9 mouse cellular contexts compared by ENCODE assay signal in the genomic region with DNA sequence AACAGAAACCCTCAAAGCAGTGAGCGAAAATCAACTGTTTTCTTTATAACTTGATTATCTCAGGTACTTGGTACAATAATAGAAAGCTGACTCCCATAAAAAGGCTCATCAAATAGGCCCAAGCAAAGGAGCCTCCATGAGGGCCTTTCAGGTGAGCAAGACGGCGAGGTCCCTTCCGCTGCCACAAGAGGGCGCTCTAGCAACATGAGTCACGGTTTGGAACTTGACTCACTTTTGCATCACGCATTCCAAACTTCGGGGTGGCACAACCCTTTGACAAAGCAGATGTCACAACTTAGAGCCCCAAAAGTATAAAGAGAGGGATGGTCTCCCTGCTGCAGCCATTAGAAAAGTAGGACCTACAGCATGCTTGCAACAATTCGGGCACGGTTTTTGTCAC. TPM values are rescaled to one million over a fixed set of nuclear protein-coding genes. Genes with fewer than 3 reads are reported as not detected.
DNase-seq lines count a peak whose midpoint lies in the region; ATAC-seq and TF ChIP-seq lines count a peak whose summit lies in the region.
"Had no signal": no experiment of that assay in that cellular context is flagged by ENCODE, and none has a peak within 500 bp of the region (broad histone marks: within the 10 kb centered on the region; RNA-seq: fewer than 3 reads in every experiment).

No protein-coding gene starts in this region.

- H3K27ac ChIP-seq in midbrain, embryonic 14.5 days (replicated peaks; ENCODE audit: low read depth, low read length), result no peak overlapping the region
- H3K27ac ChIP-seq in midbrain, embryonic 13.5 days, result no peak overlapping the region
- H3K27ac ChIP-seq in kidney, adult 2 months (ENCODE audit: insufficient read depth, low read depth, low read length), result no peak overlapping the region
- no peak overlapping the region for H3K27ac ChIP-seq in limb, embryonic 12.5 days
- H3K27ac ChIP-seq in neural tube, embryonic 14.5 days (ENCODE audit: low read depth, low read length), result no peak overlapping the region
- H3K27ac ChIP-seq: hindbrain, embryonic 15.5 days had no signal

- WGBS in midbrain, embryonic 14.5 days, result 17% methylated on average over 10 of the region's 10 CpGs
- WGBS in midbrain, embryonic 13.5 days, result 21% methylated on average over 10 of the region's 10 CpGs
- WGBS in kidney, adult 2 months, result 16% methylated on average over 10 of the region's 10 CpGs
- 19% methylated on average over 10 of the region's 10 CpGs for WGBS in limb, embryonic 12.5 days
- WGBS in neural tube, embryonic 14.5 days, result 21% methylated on average over 10 of the region's 10 CpGs

- no peaks in the 10 kb centered on the region for H3K9me3 ChIP-seq in midbrain, embryonic 14.5 days (ENCODE audit: control insufficient read depth, low read length)
- no peaks in the 10 kb centered on the region for H3K9me3 ChIP-seq in midbrain, embryonic 13.5 days
- H3K9me3 ChIP-seq in limb, embryonic 12.5 days, result no peaks in the 10 kb centered on the region
- H3K9me3 ChIP-seq in neural tube, embryonic 14.5 days (ENCODE audit: control insufficient read depth, low read length), result no peaks in the 10 kb centered on the region
- H3K9me3 ChIP-seq: hindbrain, embryonic 15.5 days had no signal

- no peak overlapping the region for H3K4me3 ChIP-seq in midbrain, embryonic 14.5 days (replicated peaks; ENCODE audit: low read depth, low read length)
- no peak overlapping the region for H3K4me3 ChIP-seq in midbrain, embryonic 13.5 days (replicated peaks)
- H3K4me3 ChIP-seq in kidney, adult 2 months (ENCODE audit: insufficient read depth, low read depth, low read length), result no peak overlapping the region
- no peak overlapping the region for H3K4me3 ChIP-seq in limb, embryonic 12.5 days (replicated peaks)
- no peak overlapping the region for H3K4me3 ChIP-seq in neural tube, embryonic 14.5 days (ENCODE audit: low read depth, low read length)
- H3K4me3 ChIP-seq: hindbrain, embryonic 15.5 days had no signal

- H3K27me3 ChIP-seq in midbrain, embryonic 14.5 days (ENCODE audit: control insufficient read depth, insufficient read depth, low read length), result no peaks in the 10 kb centered on the region
- no peaks in the 10 kb centered on the region for H3K27me3 ChIP-seq in midbrain, embryonic 13.5 days
- H3K27me3 ChIP-seq in kidney, adult 2 months (replicated peaks; ENCODE audit: control insufficient read depth, insufficient read depth, low read length), result no peaks in the 10 kb centered on the region
- no peaks in the 10 kb centered on the region for H3K27me3 ChIP-seq in limb, embryonic 12.5 days
- no peaks in the 10 kb centered on the region for H3K27me3 ChIP-seq in neural tube, embryonic 14.5 days (ENCODE audit: control insufficient read depth, insufficient read depth, low read length)
- H3K27me3 ChIP-seq: hindbrain, embryonic 15.5 days had no signal

- peak; percentile 93 for DNase-seq in midbrain, embryonic 14.5 days
- peak; percentile 82 for DNase-seq in c-Kit-positive CD71-positive TER-119-positive erythroid progenitor cells, embryonic 14.5 days (ENCODE audit: low spot score)
- peak; percentile 26 to 78 for DNase-seq in frontal cortex, postnatal 10 days (ENCODE audit: low spot score in 2 of 2)
- DNase-seq in kidney, adult 2 months, result peak; percentile 82
- DNase-seq in thymus, postnatal 10 days (ENCODE audit: low spot score in 2 of 2), result peak; percentile 49 to 85

- ATAC-seq in midbrain, embryonic 14.5 days (ENCODE audit: low FRiP score, low TSS enrichment), result no peak
- no peak for ATAC-seq in midbrain, embryonic 13.5 days
- no peak for ATAC-seq in limb, embryonic 12.5 days (ENCODE audit: insufficient number of reproducible peaks, insufficient read depth, low FRiP score, low TSS enrichment, low read depth)
- 0 out of 2 replicates have a peak, but pooled peaks have one; percentile 14 for ATAC-seq in neural tube, embryonic 14.5 days (ENCODE audit: low read depth)

- H3K9ac ChIP-seq in midbrain, embryonic 14.5 days (replicated peaks; ENCODE audit: low read length), result no peak overlapping the region
- H3K9ac ChIP-seq in midbrain, embryonic 13.5 days (replicated peaks), result no peak overlapping the region
- no peak overlapping the region for H3K9ac ChIP-seq in limb, embryonic 12.5 days (replicated peaks)
- H3K9ac ChIP-seq in neural tube, embryonic 14.5 days (replicated peaks; ENCODE audit: low read depth, low read length), result no peak overlapping the region
- H3K9ac ChIP-seq: hindbrain, embryonic 15.5 days had no signal

- no peaks in the 10 kb centered on the region for H3K4me1 ChIP-seq in midbrain, embryonic 14.5 days (ENCODE audit: control insufficient read depth, insufficient read depth, low read length)
- no peaks in the 10 kb centered on the region for H3K4me1 ChIP-seq in midbrain, embryonic 13.5 days (replicated peaks)
- 0 out of 2 replicates have a peak, but pooled peaks cover 3% of the 10 kb centered on the region for H3K4me1 ChIP-seq in kidney, adult 2 months (ENCODE audit: control insufficient read depth, insufficient read depth, low read length)
- no peaks in the 10 kb centered on the region for H3K4me1 ChIP-seq in limb, embryonic 12.5 days (replicated peaks)
- no peaks in the 10 kb centered on the region for H3K4me1 ChIP-seq in neural tube, embryonic 14.5 days (ENCODE audit: control insufficient read depth, insufficient read depth, low read length)
- H3K4me1 ChIP-seq: hindbrain, embryonic 15.5 days had no signal

- H3K36me3 ChIP-seq in midbrain, embryonic 14.5 days (ENCODE audit: control insufficient read depth, insufficient read depth, low read length), result no peaks in the 10 kb centered on the region
- no peaks in the 10 kb centered on the region for H3K36me3 ChIP-seq in midbrain, embryonic 13.5 days
- no peaks in the 10 kb centered on the region for H3K36me3 ChIP-seq in kidney, adult 2 months (ENCODE audit: control insufficient read depth, insufficient read depth, low read length)
- no peaks in the 10 kb centered on the region for H3K36me3 ChIP-seq in limb, embryonic 12.5 days
- no peaks in the 10 kb centered on the region for H3K36me3 ChIP-seq in neural tube, embryonic 14.5 days (ENCODE audit: control insufficient read depth, insufficient read depth, low read length)
- H3K36me3 ChIP-seq: hindbrain, embryonic 15.5 days had no signal

- peak; percentile 90 for TF ChIP-seq CTCF in kidney, adult 2 months (conservative IDR thresholded peaks at IDR 0.05; ENCODE audit: insufficient read depth, insufficient read length, low read depth, low read length)

- no peak for TF ChIP-seq POLR2A in kidney, adult 2 months (IDR thresholded peaks at IDR 0.05; ENCODE audit: low read depth, low read length)

- H3K4me2 ChIP-seq in midbrain, embryonic 14.5 days (ENCODE audit: low read length), result no peak overlapping the region
- H3K4me2 ChIP-seq in midbrain, embryonic 13.5 days (replicated peaks), result no peak overlapping the region
- peak overlapping the region; percentile 24; the same call in 1 of the 2 replicates for H3K4me2 ChIP-seq in limb, embryonic 12.5 days
- H3K4me2 ChIP-seq in neural tube, embryonic 14.5 days (ENCODE audit: low read depth, low read length), result no peak overlapping the region
- H3K4me2 ChIP-seq: hindbrain, embryonic 15.5 days had no signal

RNA-seq across cellular contexts. Expression of a gene that starts 5.9 kb away (rescaled TPM):
- 9.7 and 16.6 TPM in 2 replicates for polyA plus RNA-seq in midbrain, embryonic 14.5 days (2014; fragmentation: Nextera tagmentation; extraction: Ambion mirVana)
- polyA plus RNA-seq in midbrain, embryonic 13.5 days (2015; fragmentation: Nextera tagmentation; extraction: Ambion mirVana), result 13.4 and 15.2 TPM in 2 replicates
- 9.2 and 9.7 TPM in 2 replicates for polyA plus RNA-seq in kidney, adult 2 months (2012; rRNA removed)
- 13.8 and 16.4 TPM in 2 replicates for polyA plus RNA-seq in limb, embryonic 12.5 days (2016; fragmentation: Nextera tagmentation; extraction: Ambion mirVana)
- 10.0 and 15.0 TPM in 2 replicates for polyA plus RNA-seq in neural tube, embryonic 14.5 days (2014; fragmentation: Nextera tagmentation; extraction: Ambion mirVana)

RNA-seq across cellular contexts. Expression of a gene that starts 20.6 kb away (rescaled TPM):
- 11.1 and 16.7 TPM in 2 replicates for polyA plus RNA-seq in midbrain, embryonic 14.5 days (2014; fragmentation: Nextera tagmentation; extraction: Ambion mirVana)
- polyA plus RNA-seq in midbrain, embryonic 13.5 days (2015; fragmentation: Nextera tagmentation; extraction: Ambion mirVana), result 13.7 and 16.1 TPM in 2 replicates
- 13.9 and 17.2 TPM in 2 replicates for polyA plus RNA-seq in kidney, adult 2 months (2012; rRNA removed)
- polyA plus RNA-seq in limb, embryonic 12.5 days (2016; fragmentation: Nextera tagmentation; extraction: Ambion mirVana), result 21.1 and 22.7 TPM in 2 replicates
- 13.7 and 16.9 TPM in 2 replicates for polyA plus RNA-seq in neural tube, embryonic 14.5 days (2014; fragmentation: Nextera tagmentation; extraction: Ambion mirVana)
